Mouse (Mus musculus): ENCODE measurements around the gene Spats1. TPM values are rescaled to one million over a fixed set of nuclear protein-coding genes. Genes with fewer than 3 reads are reported as not detected.
"Not testable (repeated sequence)": the region's sequence is repeated elsewhere in the genome, so short reads cannot be mapped to it uniquely, and the experiment has no call there.

The Spats1 gene
- polyA plus RNA-seq, 1 experiment from 2014 or later, result 0.39 TPM

GRCm38 (mm10) chr17:45456260-45457152 is 18.7 kb downstream of the Spats1 start:
- H3K9me3 ChIP-seq (replicated peaks; ENCODE audit: low read length), result no peaks in the 10 kb centered on the region
- no peaks in the 10 kb centered on the region for H3K4me1 ChIP-seq (replicated peaks; ENCODE audit: insufficient read depth, low read length)
- 68% methylated on average over 13 of the region's 13 CpGs for WGBS

GRCm38 (mm10) chr17:45455783-45456182 is 19.4 kb downstream of the Spats1 start:
- 93% methylated on average over 8 of the region's 9 CpGs for WGBS
- not testable (repeated sequence) for H3K4me1 ChIP-seq (replicated peaks; ENCODE audit: insufficient read depth, low read length); ATAC-seq (replicated peaks; ENCODE audit: low FRiP score, low read depth); H3K27me3 ChIP-seq (ENCODE audit: insufficient read depth, low read length); H3K27ac ChIP-seq; H3K4me3 ChIP-seq (replicated peaks; ENCODE audit: low read depth, low read length); H3K4me2 ChIP-seq (ENCODE audit: low read length); DNase-seq (ENCODE audit: low spot score); H3K9me3 ChIP-seq (replicated peaks; ENCODE audit: low read length); H3K36me3 ChIP-seq (ENCODE audit: insufficient read depth, low read length); H3K9ac ChIP-seq (ENCODE audit: low read depth, low read length)

More at GRCm38 (mm10) chr17:45456260-45457152, 18.7 kb downstream of the Spats1 start:
- no peak for ATAC-seq (replicated peaks; ENCODE audit: low FRiP score, low read depth)
- Histone ChIP-seq H3K27me3 (ENCODE audit: insufficient read depth, low read length) (no peaks in the 10 kb centered on the region), H3K4me2 (ENCODE audit: low read length) (no peak overlapping the region), H3K4me3 (replicated peaks; ENCODE audit: low read depth, low read length) (no peak overlapping the region), H3K9ac (ENCODE audit: low read depth, low read length) (no peak overlapping the region), H3K27ac (no peak overlapping the region), H3K36me3 (ENCODE audit: insufficient read depth, low read length) (no peaks in the 10 kb centered on the region)
- DNase-seq (ENCODE audit: low spot score), result no peak
- TF ChIP-seq CTCF (IDR thresholded peaks at IDR 0.05; ENCODE audit: low read depth), result no peak

GRCm38 (mm10) chr17:45454794-45455193 is 20.4 kb downstream of the Spats1 start:
- H3K27ac ChIP-seq, result no peak overlapping the region
- H3K9me3 ChIP-seq (replicated peaks; ENCODE audit: low read length), result no peaks in the 10 kb centered on the region
- TF ChIP-seq CTCF (IDR thresholded peaks at IDR 0.05; ENCODE audit: low read depth), result no peak
- no peak overlapping the region for H3K4me2 ChIP-seq (ENCODE audit: low read length)
- WGBS, result 90% methylated on average over 2 of the region's 2 CpGs
- DNase-seq (ENCODE audit: low spot score), result no peak
- H3K4me3 ChIP-seq (replicated peaks; ENCODE audit: low read depth, low read length), result no peak overlapping the region
- H3K36me3 ChIP-seq (ENCODE audit: insufficient read depth, low read length), result no peaks in the 10 kb centered on the region
- no peaks in the 10 kb centered on the region for H3K4me1 ChIP-seq (replicated peaks; ENCODE audit: insufficient read depth, low read length)
- no peaks in the 10 kb centered on the region for H3K27me3 ChIP-seq (ENCODE audit: insufficient read depth, low read length)
- no peak for ATAC-seq (replicated peaks; ENCODE audit: low FRiP score, low read depth)
- H3K9ac ChIP-seq (ENCODE audit: low read depth, low read length), result no peak overlapping the region

GRCm38 (mm10) chr17:45452271-45452670 is 22.9 kb downstream of the Spats1 start:
- H3K4me3 ChIP-seq (replicated peaks; ENCODE audit: low read depth, low read length), result no peak overlapping the region
- H3K9ac ChIP-seq (ENCODE audit: low read depth, low read length), result no peak overlapping the region
- H3K27me3 ChIP-seq (ENCODE audit: insufficient read depth, low read length), result no peaks in the 10 kb centered on the region
- no peaks in the 10 kb centered on the region for H3K4me1 ChIP-seq (replicated peaks; ENCODE audit: insufficient read depth, low read length)
- H3K27ac ChIP-seq, result no peak overlapping the region
- no peak for ATAC-seq (replicated peaks; ENCODE audit: low FRiP score, low read depth)
- H3K4me2 ChIP-seq (ENCODE audit: low read length), result no peak overlapping the region
- 84% methylated on average over 1 of the region's 1 CpGs for WGBS
- no peak for TF ChIP-seq CTCF (IDR thresholded peaks at IDR 0.05; ENCODE audit: low read depth)
- no peaks in the 10 kb centered on the region for H3K9me3 ChIP-seq (replicated peaks; ENCODE audit: low read length)
- H3K36me3 ChIP-seq (ENCODE audit: insufficient read depth, low read length), result 0 out of 2 replicates have a peak, but pooled peaks cover 2% of the 10 kb centered on the region
- DNase-seq (ENCODE audit: low spot score), result no peak

GRCm38 (mm10) chr17:45450153-45450552 is 25.1 kb downstream of the Spats1 start:
- Histone ChIP-seq H3K27me3 (ENCODE audit: insufficient read depth, low read length) (no peaks in the 10 kb centered on the region), H3K36me3 (ENCODE audit: insufficient read depth, low read length) (peaks cover 9% of the 10 kb centered on the region; the same call in 1 of the 2 replicates), H3K9me3 (replicated peaks; ENCODE audit: low read length) (no peaks in the 10 kb centered on the region), H3K4me3 (replicated peaks; ENCODE audit: low read depth, low read length) (no peak overlapping the region), H3K9ac (ENCODE audit: low read depth, low read length) (no peak overlapping the region), H3K27ac (no peak overlapping the region), H3K4me2 (ENCODE audit: low read length) (no peak overlapping the region), H3K4me1 (replicated peaks; ENCODE audit: insufficient read depth, low read length) (no peaks in the 10 kb centered on the region)
- no peak for TF ChIP-seq CTCF (IDR thresholded peaks at IDR 0.05; ENCODE audit: low read depth)
- WGBS, result 84% methylated on average over 6 of the region's 6 CpGs
- DNase-seq (ENCODE audit: low spot score) (no peak), ATAC-seq (replicated peaks; ENCODE audit: low FRiP score, low read depth) (no peak)

- H3K27me3 ChIP-seq (ENCODE audit: insufficient read depth, low read length), result no peaks in the 10 kb centered on the region
- H3K4me2 ChIP-seq (ENCODE audit: low read length), result no peak overlapping the region
- no peaks in the 10 kb centered on the region for H3K9me3 ChIP-seq (replicated peaks; ENCODE audit: low read length)
- no peak for TF ChIP-seq CTCF (IDR thresholded peaks at IDR 0.05; ENCODE audit: low read depth)
- H3K36me3 ChIP-seq (ENCODE audit: insufficient read depth, low read length), result peaks cover 9% of the 10 kb centered on the region; the same call in 1 of the 2 replicates
- H3K4me1 ChIP-seq (replicated peaks; ENCODE audit: insufficient read depth, low read length), result no peaks in the 10 kb centered on the region
- ATAC-seq (replicated peaks; ENCODE audit: low FRiP score, low read depth) (no peak), DNase-seq (ENCODE audit: low spot score) (no peak)
- no peak overlapping the region for H3K27ac ChIP-seq
- H3K4me3 ChIP-seq (replicated peaks; ENCODE audit: low read depth, low read length), result no peak overlapping the region
- H3K9ac ChIP-seq (ENCODE audit: low read depth, low read length), result no peak overlapping the region
- WGBS, result 93% methylated on average over 8 of the region's 8 CpGs
Measured at GRCm38 (mm10) chr17:45449586-45449985, 25.6 kb downstream of the Spats1 start.
